Mouse (Mus musculus): ENCODE measurements around the gene Upk1a.

The Upk1a gene

DNA sequence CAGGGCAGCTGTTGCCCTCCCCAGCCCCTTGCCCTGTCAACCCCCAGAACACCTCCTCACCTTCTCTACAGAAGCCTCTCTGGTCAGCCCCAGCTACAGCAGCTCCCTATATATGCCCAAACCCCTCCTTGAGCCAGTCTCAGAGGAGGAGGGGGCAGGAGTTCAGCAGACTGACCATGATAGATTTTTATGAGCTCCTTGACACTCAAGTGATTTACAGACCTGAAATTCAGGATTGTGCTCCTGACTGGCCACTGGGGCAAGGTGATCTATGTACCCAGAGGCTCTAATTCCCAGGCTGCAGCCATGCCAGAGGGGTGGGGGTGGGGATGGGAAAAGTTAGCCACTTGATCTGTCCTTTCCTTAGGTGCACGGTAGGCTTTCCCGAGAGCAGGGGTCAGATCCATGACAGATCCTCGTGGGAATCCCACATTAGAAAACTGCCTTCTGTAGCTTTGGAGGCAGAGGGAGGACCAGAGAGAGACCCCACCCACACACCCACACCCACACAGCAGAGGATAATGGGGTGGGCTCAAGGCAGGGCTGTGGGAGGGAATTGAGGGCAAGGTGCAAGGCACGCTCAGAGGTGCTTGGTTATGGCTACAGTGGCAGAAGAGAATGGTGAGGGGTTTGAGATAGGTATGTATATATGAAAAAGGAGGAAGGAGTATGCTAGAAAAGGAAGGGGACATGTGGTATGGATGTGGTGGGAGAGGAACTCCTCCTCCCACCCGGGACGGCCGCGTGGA lies at the start of gene Upk1a:
Gene Upk1a, minus strand, starts transcription at position 194 of the 749 bp plus-strand sequence.
- in situ Hi-C loops (cut with MseI, MboI): no loop called here

DNA sequence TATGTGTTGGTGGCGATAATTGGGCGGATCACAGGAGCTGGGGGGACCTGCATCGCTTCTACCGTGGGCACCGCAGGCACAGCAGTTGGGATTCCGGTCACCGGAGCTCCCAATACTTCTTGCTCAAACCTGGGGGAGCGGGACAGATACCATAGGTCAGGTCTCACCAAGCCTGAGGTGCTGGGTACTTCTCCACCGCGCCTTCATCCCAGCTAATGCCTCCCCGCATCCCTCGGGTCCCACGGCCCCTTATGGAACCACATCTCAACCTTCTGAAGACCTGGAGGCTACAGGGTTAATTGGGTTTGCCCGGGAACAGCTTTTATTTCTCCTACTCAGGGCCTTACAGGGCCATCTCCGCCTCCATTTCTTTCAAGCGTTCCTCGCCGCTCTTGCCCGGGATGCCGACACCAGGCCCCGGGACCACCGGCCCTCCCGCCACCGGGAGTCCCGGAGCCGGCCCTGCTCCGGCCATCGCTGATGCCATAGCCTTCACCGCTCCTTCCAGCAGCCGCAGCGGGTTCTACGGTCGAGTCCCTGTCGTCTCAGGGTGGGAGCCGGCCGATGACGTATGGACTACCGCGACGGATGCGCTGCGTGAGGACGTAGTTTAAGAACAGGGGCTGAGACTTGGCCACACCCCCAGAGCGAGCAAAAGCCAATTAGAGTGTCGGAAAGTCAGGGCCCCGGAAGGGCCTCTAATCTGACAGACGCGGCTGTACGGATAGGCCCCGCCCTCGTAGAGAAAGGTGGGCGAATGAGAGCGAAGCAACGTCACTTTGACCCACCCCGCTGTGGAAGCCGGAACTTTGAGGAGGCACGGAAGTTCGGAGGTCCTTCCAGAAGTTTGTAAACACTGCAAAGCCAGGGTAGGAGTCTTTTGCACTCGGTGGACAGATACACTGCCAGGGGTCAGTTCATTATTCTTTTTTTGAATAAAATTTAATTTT lies 37.2 kb upstream of the Upk1a start, which contains the start of gene Rbm42:
Gene Rbm42, minus strand, starts transcription at position 727 of the 950 bp plus-strand sequence.
- in situ Hi-C loops (cut with MseI, MboI): no loop called here

DNA sequence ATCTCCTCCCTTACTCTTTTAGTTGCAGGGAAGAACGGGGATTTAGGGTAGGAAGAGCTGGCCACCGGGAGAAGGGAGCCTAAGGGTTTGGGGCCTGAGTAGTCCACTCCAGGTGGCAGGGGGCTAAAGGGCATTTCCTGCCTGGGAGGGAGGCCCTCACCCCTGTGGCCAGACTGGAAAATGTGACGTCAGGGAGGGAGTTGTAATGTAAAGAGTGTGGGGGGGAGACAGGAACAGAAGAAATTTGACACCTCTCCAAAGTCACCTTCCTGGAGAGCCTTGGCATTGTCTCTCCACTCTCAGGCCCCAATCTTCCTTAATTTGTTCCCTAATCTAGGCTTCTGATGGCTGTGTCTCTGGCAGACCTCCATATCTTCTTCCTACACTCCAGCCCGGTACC lies 26.4 kb upstream of the Upk1a start:
- in situ Hi-C loops (cut with MseI, MboI): no loop called here

DNA sequence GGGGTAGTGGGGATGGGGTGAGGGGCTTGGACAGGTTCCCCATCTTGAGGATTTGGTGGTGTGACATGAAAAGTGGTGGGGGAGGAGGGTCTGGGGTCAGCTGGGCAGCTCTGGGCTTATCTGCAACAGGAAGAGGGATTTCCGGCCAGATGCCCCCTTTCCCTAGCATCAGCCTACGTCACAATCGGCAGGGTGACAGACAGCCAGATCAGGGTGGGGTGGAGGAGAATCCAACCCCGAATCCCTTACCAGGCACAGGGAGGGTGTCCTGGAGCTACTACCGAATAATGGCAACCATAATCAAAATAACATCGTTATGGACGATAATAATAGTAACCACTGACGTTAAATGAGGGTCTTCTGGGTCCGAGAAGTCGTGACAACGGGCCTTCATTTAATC lies 23.7 kb upstream of the Upk1a start:
- in situ Hi-C loops (cut with MseI, MboI): no loop called here

DNA sequence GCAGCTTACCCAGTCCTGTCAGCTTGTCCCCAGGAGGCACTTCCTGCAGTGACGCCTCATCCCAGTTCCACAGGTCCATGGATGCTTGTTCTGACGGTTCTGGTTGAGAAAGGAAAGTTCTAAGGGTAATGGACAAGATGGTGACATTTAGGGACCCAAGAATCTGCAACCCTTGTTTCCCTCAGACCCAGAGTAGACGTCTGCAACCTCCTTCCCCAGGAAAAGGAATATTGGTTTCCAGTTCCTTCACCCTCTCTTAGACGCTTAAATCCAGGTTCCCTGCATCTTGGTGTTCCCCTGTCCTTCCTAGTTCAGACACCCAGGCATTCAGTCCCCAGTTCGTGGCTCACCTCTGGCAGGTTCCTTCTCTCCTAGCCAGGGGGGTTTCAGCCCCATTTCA lies 23.1 kb upstream of the Upk1a start, which contains the start of gene Etv2:
Gene Etv2, minus strand, starts transcription at position 101 of the 400 bp plus-strand sequence.
- in situ Hi-C loops (cut with MseI, MboI): no loop called here

DNA sequence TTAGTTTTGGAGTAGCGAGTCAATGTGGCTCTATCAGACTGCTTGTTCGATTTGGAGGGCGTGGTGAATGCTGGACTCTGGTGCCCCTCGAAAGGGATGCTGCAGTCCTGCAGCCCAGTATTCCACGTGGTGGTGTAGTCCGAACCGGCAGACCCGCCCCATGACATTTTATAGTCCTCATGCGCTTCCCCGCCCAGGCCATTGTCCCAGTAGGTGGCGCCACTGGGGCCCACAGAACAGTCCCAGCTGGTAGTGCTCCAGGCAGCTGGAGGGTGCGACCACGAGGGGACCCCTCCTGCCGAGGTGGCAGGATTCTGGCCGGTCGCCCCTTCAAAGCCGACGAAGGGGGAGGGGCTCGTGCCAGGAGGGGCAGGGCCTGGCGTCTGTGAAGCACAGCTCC lies 22.0 kb upstream of the Upk1a start:
- in situ Hi-C loops (cut with MseI, MboI): no loop called here

DNA sequence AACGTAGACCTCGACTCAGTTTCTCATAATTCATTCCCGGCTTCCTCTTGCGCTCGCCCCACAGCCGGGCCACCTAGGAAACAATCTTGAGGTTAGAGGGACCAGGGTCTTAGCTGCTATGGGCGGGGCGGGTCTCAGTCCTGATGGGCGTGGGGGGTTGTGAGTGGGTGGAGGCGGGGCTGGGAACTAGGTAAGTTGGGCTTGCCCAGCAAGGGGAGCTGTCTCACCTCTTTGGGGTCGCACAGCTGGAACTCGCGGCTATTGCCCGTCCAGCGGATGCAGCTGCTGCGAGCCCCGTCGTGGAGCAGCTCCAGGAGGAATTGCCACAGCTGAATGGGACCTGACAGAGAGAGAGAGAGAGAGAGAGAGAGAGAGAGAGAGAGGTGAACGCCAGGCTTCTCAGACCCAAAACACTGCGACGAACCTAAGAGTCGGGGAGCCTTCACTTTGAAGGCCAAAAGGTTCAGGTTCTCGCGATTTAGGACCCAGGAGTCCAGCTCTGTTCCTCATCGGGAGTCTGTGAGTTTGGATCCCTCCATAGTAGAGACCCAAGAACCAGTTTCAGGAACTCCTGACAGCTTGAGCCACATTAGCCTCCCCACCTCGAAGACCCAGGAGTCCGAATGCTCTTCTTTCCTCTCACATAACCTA lies 21.2 kb upstream of the Upk1a start:
- in situ Hi-C loops (cut with MseI, MboI): no loop called here

DNA sequence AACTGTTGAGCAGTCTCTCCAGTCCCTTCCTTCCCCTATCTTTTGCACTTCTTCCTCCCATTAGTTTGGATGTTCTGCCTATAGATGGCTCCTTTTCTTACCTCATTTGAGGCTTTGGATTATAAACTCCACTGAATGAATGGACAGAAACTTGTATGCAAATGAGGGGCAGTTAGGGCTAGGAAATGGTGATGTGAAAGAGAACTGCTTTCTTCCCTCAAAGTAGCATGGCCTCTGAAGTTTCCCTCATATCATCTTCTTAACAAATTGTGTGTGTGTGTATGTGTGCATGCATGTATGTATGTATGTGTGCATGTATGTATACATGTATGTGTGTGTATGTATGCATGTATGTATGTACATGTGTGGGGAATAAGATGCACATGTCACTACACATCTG lies 16.4 kb upstream of the Upk1a start:
- in situ Hi-C loops (cut with MseI, MboI): no loop called here

DNA sequence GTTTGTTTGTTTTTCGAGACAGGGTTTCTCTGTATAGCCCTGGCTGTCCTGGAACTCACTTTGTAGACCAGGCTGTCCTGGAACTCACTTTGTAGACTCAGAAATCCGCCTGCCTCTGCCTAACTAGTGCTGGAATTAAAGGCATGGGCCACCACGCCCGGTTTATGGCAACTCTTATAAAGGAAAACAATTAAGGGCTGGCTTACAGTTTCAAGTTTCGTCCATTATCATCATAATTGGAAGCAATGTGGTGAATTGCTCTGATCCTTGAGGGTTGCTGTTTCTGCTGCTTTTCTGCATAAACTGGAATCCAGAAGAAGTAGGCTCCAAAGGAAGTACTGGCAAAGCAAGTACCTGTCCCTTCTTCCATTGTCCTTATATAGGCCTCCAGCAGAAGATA lies 14.0 kb upstream of the Upk1a start:
- in situ Hi-C loops (cut with MseI, MboI): no loop called here

DNA sequence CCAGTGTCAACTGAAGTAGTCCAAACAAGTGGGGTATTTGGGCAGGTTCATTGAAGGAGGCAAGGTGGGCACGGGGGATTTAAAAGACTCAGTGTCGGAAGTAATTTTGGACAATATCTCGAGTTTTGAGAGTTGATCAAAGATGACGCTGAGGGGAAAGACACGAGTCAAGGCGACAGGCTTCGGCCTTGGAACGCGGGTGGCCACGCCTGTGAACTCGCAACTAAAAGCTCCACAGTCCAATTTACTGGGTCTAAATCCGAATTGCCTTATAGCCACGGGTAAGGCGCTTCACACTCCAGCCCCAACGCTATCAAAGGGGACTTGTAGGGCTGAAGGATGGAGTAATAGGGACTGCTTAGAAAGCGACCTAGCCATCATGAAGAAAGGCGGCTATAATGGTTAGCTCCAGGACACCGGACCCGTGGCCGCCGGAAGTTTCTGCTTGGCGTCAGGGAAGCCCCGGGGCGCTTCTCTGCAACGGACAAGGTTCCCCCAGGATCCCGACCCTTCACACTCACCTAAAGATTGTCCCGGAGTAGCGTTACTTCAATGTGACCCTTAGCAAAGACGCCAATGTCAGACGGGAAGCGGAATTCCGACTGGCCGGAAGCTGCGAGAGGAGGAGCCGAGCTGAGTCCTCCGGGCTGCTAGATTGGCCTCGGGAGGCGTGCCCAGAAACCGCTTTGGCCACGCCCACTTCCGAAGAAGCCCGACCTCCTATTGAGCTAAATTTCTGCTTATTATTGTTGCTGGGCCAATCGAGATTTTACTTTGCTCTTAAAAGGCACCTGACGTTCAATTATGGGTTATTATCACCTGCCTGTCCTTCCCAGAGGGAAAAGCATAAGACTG lies 13.1 kb upstream of the Upk1a start, which contains the start of gene Cox6b1:
Gene Cox6b1, minus strand, starts transcription at position 622 of the 855 bp plus-strand sequence.
- in situ Hi-C loops (cut with MseI, MboI): no loop called here

DNA sequence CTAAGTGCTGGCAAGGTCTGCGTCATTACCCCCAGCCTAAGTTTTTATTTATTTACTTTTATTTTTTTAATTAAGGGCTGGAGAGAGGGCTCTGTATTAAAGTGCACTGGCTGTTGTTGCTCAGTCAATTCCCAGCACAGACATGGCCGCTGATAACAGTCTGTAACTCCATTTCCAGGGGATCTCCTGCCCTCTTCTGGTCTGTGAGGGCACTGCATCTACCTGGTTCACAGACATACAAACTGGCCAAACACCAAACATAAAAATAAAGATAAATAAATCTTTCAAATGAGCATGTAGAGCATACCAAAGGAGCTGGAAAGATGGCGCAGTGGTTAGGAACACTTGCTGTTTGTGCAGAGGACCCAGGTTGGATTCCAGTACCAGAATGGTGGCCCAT lies 6.6 kb upstream of the Upk1a start:
- in situ Hi-C loops (cut with MseI, MboI): no loop called here

DNA sequence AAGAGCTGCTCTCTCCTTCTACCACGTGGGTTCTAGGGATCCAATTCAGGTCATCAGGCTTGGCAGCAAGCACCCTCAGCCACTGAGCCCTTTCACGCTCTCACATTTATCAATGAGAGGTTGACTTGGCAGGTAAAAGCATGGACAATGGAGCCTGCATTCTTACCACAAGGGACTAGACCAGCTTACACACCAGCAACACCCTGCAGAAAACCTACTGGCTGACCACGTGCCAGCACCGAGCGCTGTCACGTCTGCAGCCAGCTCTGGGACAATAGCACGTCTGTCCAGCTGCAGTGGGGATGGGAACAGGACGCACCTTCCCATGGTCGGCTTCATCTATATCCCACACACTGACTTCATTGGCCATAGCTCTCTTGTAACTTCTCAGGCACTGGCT lies 6.0 kb upstream of the Upk1a start:
- in situ Hi-C loops (cut with MseI, MboI): no loop called here

DNA sequence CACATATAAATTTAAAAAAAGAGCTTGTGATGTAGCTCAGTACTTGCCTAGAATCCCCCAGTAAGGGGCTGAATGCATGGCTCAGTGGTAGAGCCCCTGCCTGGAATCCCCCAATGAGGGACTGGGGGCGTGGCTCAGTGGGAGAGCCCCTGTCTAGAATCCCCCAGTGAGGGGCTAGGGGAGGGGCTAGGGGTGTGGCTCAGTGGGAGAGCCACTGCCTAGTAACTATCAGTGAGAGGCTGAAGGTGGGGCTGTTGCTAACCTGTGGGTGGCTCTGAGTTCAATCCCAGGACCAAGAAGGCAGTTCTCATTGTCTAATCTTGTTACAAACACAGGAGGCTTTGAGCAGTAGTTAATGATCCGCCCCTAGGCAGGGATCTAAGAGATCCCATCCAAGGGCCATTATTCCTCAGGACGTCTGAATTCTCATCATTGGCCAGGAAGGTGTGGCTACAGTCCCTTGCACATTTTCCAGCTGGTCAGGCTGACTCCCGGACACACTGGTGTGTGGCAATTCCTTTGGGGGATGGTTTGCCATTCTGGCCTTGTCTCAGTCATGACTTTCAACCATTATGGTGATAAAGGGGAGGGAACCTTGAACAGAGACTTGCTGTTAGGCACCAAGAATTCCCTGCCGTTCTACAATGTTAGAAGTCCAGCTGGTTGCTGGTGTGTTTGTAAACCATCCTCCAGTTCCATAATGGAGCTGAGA lies 2.6 kb upstream of the Upk1a start:
- in situ Hi-C loops (cut with MseI, MboI): no loop called here

DNA sequence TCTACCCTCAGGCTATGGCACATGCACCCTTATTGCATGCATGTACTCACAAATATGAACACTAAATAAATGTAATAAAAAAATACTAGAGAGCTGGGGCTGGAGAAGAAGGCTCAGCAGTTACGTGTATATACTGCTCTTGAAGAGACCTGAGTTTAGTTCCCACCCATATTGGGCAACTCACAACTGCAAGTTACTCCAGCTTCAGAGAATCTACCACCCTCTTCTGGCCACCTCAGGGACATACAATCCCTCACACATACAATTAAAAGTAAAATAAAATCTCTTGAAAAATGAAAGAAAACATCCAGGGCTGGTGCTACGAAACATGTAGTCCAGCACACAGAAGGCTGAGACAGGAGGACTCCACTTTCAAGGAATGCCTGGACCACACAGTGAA lies 1.8 kb upstream of the Upk1a start:
- in situ Hi-C loops (cut with MseI, MboI): no loop called here

DNA sequence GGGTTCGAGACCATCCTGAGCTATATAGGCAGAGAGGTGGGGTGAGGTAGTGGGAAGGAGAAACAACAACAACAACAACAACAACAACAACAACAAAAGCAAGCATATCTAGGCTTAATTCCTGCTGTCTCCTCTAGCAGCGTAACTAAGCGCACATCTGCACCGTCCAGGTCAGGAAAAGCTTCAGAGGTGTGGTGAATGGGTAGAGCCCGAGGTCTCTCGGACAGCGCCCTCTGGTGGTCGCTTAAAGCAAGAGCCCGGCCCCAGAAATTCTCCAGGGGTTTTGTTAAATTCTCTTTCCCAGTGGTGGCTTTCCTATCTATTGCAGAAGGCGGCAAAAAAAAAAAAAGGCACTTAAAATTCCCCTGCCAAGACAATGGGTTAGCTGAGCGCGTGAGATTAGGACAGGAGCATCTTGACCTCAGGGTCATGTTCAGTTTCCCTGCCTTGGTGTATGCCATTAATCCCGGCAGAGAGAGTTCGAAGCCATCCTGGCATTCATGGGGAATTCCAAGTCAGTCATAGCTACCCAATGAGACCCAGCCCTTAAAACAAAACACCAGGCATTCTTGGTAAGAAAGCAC lies 974 bp upstream of the Upk1a start:
- in situ Hi-C loops (cut with MseI, MboI): no loop called here

DNA sequence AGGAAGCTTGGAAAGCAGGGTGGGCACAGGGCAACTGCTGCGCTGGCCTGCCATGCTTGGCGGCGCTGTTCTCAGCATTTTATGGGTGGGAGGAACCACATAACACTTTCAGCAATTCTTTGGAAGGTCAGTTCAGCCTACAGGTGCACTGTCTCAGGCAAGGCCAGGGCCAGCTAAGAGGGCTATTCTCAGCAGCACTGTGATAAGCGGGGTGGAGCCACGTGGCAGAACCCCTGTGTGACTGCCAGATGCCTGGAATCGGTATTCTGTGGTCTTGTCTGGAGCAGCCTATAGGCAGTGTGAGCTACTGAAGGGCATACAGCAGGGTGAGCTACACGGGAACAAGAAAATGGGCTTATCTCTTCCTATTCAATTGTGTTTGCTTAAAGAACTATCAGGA lies 2.6 kb downstream of the Upk1a start:
- in situ Hi-C loops (cut with MseI, MboI): no loop called here

DNA sequence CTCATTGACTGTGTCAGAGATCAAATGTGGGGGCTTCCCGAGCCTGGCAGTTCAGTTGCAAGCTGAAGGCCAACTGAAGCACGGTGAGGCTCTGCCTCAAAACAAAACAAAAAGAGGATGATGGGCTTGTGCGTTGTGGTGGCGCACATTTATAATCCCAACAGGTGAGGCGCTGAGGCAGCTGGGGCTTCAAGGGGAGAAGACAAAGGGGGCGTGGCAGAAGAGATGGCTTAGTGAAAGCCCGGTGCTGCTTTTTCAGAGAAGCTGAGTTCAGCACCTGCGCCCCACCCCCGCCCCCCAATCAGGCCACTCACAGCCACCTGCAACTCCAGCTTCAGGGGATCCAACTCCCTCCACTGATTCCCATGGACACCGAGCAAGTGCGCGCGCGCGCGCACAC lies 4.2 kb downstream of the Upk1a start:
- in situ Hi-C loops (cut with MseI, MboI): no loop called here

DNA sequence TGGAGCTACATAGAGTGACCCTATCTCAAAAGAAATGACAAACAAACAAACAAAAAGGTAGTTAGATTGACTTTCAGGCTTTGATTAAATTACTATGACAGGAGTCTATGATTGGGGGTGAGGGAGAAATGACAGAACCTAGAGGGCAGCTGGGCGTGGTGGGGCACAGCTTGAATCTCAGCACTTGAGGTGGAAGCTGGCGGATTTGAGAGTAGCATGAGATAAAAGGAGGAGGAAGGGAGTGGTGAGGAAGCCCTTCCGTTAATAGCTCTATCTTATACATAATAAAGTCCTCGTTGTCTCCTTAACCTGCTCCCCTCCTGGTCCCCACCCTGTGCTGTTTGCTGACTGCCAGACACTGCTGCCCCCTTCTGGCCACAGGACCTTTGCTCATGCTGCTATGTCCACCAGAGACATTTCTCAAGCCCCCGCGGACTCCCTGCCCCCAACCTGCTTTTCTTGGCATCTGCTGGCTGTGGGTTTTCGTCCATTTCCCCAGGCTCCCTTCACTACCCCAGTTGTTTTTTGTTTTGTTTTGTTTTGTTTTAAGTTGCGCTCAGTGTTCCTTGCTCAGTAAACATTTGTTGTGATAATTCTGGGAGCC lies 4.8 kb downstream of the Upk1a start:
- in situ Hi-C loops (cut with MseI, MboI): no loop called here

DNA sequence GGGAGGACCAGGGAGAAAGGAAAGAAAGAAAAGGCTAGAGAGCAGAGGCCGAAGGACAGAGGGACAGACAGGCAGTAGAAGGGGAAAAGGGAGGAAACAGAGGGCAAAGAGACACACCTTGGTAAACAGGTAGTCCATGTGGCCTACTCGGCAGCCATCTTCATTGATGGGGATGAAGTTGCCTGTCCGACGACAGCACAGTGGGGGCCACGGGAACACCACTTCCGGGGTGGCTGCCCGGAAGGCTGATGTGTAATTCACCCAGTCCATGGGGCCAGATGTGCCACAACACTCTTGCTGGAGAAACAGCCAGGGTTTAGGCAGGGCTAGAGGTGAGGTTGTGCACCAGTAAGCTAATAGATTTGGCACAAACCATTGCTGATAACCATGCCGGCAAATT lies 7.7 kb downstream of the Upk1a start:
- in situ Hi-C loops (cut with MseI, MboI): no loop called here

DNA sequence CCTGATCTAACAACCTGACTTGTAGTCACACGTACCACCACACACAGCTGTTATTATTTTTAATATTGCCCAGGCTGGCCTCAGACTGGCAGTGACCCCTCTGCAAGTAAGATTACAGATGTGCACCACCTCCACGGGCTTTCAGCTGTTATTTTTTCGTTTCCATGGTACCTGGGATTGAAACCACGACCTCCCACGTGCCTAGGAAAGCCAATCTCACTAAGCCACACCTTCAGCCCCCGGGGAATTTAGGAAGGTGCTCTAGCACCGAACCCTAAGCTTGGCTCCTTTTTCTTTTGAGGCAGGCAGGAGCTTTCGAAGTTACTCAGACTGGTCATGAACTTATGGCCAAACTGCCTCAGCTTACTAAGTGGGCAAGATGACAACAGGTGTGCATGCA lies 8.2 kb downstream of the Upk1a start:
- in situ Hi-C loops (cut with MseI, MboI): no loop called here
